Mouse (Mus musculus) cortical plate, adult 2 months (tissue): Measurements from ENCODE around the gene Snapc5.
"Not testable (repeated sequence)": the region's sequence is repeated elsewhere in the genome, so short reads cannot be mapped to it uniquely, and the experiment has no call there.

Source experiments
- CTCF ChIP-seq: fragments of 200-500 bp; IDR thresholded peaks from 2 replicates; pipeline ENCODE4 v1.5.1; 2011; ENCODE audit warnings: mild to moderate bottlenecking, control low read depth, low read length; ENCODE audit not compliant: insufficient read depth; ENCODE audit errors: extremely low read depth
- POLR2A ChIP-seq: fragments of 200-500 bp; IDR thresholded peaks from 2 replicates; pipeline ENCODE4 v1.6.1; 2011; ENCODE audit warnings: mild to moderate bottlenecking, low read length, control low read depth; ENCODE audit not compliant: insufficient read depth; ENCODE audit errors: extremely low read depth

- not testable (repeated sequence) for TF ChIP-seq POLR2A, CTCF
Observed at GRCm38 (mm10) chr9:64169967-64170366, 9.1 kb upstream of the Snapc5 start.
